Mouse (Mus musculus) liver, postnatal 0 days (tissue): ENCODE data around the gene Ccdc171. TPM values are rescaled to one million over a fixed set of nuclear protein-coding genes. Genes with fewer than 3 reads are reported as not detected.

Source experiments
- ATAC-seq: fragments of 200-750 bp; cut with Nextera tagmentation; 2 replicates; pipeline ENCODE4 v1.8.0; 2017; ENCODE audit warnings: mild to moderate bottlenecking, moderate library complexity
- DNase-seq: peaks from one replicate; pipeline ENCODE4 v3.0.0-alpha.2; 2016
- H3K27ac ChIP-seq: fragments of 300-500 bp; sonication (generic); 2 replicates; pipeline ENCODE4 v1.5.1; 2014; ENCODE audit warnings: antibody characterized with exemption, moderate library complexity, mild to moderate bottlenecking, low read depth
- H3K27me3 ChIP-seq: fragments of 300-500 bp; sonication (generic); 2 replicates; pipeline ENCODE4 v1.6.1; 2014; ENCODE audit warnings: low read length, control low read depth, mixed read lengths; ENCODE audit not compliant: insufficient read depth
- H3K36me3 ChIP-seq: fragments of 300-500 bp; sonication (generic); replicated peaks from 2 replicates; pipeline ENCODE4 v1.6.1; 2014; ENCODE audit warnings: mild to moderate bottlenecking, control low read depth, low read length, moderate library complexity, mixed read lengths; ENCODE audit not compliant: insufficient read depth
- H3K4me1 ChIP-seq: fragments of 300-500 bp; sonication (generic); 2 replicates; pipeline ENCODE4 v1.6.1; 2014; ENCODE audit warnings: antibody characterized with exemption, mild to moderate bottlenecking, control low read depth; ENCODE audit not compliant: insufficient read depth
- H3K4me2 ChIP-seq: fragments of 300-500 bp; sonication (generic); 2 replicates; pipeline ENCODE4 v1.6.1; 2014; ENCODE audit warnings: low read depth, mild to moderate bottlenecking, low read length, moderate library complexity, mixed read lengths
- H3K4me3 ChIP-seq: fragments of 300-500 bp; sonication (generic); 2 replicates; pipeline ENCODE4 v1.5.1; 2014; ENCODE audit warnings: low read depth, low read length
- H3K9ac ChIP-seq: fragments of 300-500 bp; sonication (generic); replicated peaks from 2 replicates; pipeline ENCODE4 v1.6.1; 2014; ENCODE audit warnings: mild to moderate bottlenecking, moderate library complexity
- H3K9me3 ChIP-seq: fragments of 300-500 bp; sonication (generic); 2 replicates; pipeline ENCODE4 v1.6.1; 2016; ENCODE audit warnings: mild to moderate bottlenecking, control low read depth, low read length, mixed read lengths
- CTCF ChIP-seq: sonication (generic); IDR thresholded peaks from 2 replicates; pipeline ENCODE4 v1.5.1; 2016; ENCODE audit warnings: antibody characterized with exemption, low read depth
- EP300 ChIP-seq: IDR thresholded peaks from 2 replicates; pipeline ENCODE4 v1.6.1; 2016; ENCODE audit warnings: antibody characterized with exemption, low read depth, mild to moderate bottlenecking
- WGBS: fragments of 180-500 bp; shearing (Covaris S2); extraction: QIAGEN DNeasy Blood & Tissue Kit; methylation state at CpG from one replicate; pipeline ENCODE4 v1.1.7; 2014; ENCODE audit not compliant: insufficient replicate concordance; 5-methylcytosine and 5-hydroxymethylcytosine counted together
- polyA plus RNA-seq: library from polyadenylated mRNA; unstranded; fragments of >200 nt; fragmentation: Nextera tagmentation; extraction: Ambion mirVana; gene quantifications from 2 replicates; pipeline ENCODE4 v1.2.1, GENCODE M21; 2015

Gene Ccdc171
- polyA plus RNA-seq, 1 experiment from 2014 or later = 0.60 TPM

DNA sequence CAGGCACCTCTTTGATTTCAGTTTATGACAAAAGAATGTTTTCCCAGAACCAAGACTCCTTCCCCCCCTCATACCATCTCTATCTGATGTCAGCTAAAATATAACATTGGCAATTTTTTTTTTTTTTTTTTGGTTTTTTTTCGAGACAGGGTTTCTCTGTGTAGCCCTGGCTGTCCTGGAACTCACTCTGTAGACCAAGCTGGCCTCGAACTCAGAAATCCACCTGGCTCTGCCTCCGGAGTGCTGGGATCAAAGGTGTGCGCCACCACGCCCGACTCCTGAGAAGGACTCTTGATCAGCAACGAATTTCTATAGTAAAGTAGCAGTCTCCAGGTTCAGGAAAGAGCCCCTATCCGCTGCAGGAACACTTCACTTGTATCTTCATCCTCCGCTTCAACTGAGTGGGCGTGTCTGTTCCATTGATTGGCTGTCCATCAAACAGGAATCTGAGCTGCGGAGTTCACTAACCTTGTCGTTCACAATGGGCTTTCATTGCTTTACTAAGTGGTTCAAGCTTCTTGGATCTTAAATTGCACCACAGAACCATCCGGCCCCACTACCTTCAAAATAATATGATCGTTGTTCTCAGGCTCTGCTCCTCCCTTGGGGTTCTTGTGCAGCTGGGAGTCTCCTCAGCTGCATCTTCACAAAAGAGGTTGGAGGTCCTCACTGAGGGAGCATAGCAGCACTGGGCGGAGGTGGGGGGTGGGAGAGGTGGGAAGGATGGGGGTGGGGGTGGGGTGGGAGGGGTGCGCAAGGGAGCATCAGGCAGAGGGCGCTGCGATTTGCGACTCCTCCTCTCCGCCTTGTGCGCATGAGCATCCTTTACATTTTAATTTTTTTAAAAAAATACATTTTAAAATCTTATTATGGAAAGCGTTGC, 24.9 kb upstream of the Ccdc171 start:
- DNase-seq (peak; percentile 28), ATAC-seq (no peak)
- WGBS = 18% methylated on average over 21 of the region's 22 CpGs
- H3K4me3 ChIP-seq = no peak overlapping the region
- no peak for TF ChIP-seq EP300
- TF ChIP-seq CTCF = no peak
- no peak overlapping the region for H3K9ac ChIP-seq
- H3K36me3 ChIP-seq = no peaks in the 10 kb centered on the region
- no peaks in the 10 kb centered on the region for H3K9me3 ChIP-seq
- no peak overlapping the region for H3K4me2 ChIP-seq
- no peaks in the 10 kb centered on the region for H3K4me1 ChIP-seq
- no peaks in the 10 kb centered on the region for H3K27me3 ChIP-seq
- H3K27ac ChIP-seq = no peak overlapping the region

DNA sequence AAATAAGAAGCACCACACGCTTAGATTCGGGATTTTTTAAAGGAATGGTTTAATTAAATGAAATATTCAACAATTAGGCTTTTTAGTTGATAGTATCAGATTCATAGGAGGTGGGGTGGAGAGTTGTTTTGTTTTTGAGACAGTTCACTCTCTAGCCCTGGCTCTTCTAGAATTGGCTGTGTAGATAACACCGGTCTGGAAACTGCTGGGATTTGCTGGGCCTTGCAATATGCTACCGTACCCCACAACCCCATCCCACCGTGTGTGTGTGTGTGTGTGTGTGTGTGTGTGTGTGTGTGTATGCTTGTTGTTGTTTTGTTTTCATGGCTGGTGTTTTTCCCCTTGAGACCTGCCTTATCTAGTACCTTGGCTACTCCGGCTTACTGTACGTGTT, 24.3 kb upstream of the Ccdc171 start:
- H3K4me3 ChIP-seq = no peak overlapping the region
- no peak for ATAC-seq
- no peak overlapping the region for H3K4me2 ChIP-seq
- H3K9ac ChIP-seq = no peak overlapping the region
- H3K36me3 ChIP-seq = no peaks in the 10 kb centered on the region
- WGBS = 51% methylated on average over 7 of the region's 7 CpGs
- TF ChIP-seq CTCF = no peak
- no peak for TF ChIP-seq EP300
- DNase-seq = no peak
- no peaks in the 10 kb centered on the region for H3K4me1 ChIP-seq
- no peaks in the 10 kb centered on the region for H3K27me3 ChIP-seq
- H3K27ac ChIP-seq = no peak overlapping the region
- H3K9me3 ChIP-seq = no peaks in the 10 kb centered on the region

DNA sequence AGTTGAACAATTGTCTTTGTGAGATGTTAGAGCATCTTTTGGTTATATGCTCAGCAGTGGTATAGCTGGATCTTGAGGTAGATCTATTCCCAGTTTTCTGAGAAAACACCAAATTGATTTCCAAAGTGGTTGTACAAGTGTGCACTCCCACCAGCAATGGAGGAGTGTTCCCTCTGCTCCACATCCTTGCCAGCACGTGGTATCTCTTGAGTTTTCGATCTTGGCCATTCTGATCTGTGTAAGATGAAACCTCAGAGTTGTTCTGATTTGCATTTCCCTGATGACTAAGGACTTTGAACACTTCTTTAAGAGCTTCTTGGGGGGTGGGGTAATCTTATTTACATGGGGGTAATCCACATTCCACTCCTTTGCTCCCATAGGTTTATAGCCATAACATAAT, 15.7 kb upstream of the Ccdc171 start:
- Histone ChIP-seq H3K27ac (no peak overlapping the region), H3K27me3 (no peaks in the 10 kb centered on the region), H3K4me1 (no peaks in the 10 kb centered on the region), H3K9ac (no peak overlapping the region), H3K4me2 (no peak overlapping the region), H3K36me3 (no peaks in the 10 kb centered on the region), H3K9me3 (no peaks in the 10 kb centered on the region), H3K4me3 (no peak overlapping the region)
- ATAC-seq (no peak), DNase-seq (no peak)
- 54% methylated on average over 2 of the region's 2 CpGs for WGBS
- TF ChIP-seq EP300 (no peak), CTCF (no peak)

DNA sequence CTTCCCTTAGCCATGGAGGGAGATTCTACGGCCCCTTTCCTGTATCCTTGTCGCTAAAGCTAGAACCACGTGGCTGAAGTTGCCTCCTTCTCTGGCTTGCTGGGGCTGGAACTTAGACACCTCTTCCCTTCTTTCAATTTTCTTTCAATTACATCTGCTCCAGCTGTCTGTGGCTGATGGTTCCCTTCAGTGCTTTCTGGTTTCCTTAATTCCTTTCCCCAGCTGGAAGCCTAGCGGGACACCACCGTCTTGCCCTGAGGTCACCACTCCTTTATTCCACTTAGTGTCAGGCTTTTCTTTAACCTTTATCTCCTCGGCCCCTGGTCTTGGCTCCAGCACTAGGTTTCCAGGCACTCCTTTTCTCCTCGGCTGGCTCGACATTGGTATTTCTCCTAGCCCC, 14.3 kb upstream of the Ccdc171 start:
- H3K9me3 ChIP-seq = no peaks in the 10 kb centered on the region
- no peak overlapping the region for H3K4me2 ChIP-seq
- ATAC-seq (no peak), DNase-seq (no peak)
- no peak overlapping the region for H3K4me3 ChIP-seq
- no peaks in the 10 kb centered on the region for H3K4me1 ChIP-seq
- WGBS = 72% methylated on average over 8 of the region's 8 CpGs
- H3K36me3 ChIP-seq = no peaks in the 10 kb centered on the region
- TF ChIP-seq EP300 (no peak), CTCF (no peak)
- no peak overlapping the region for H3K9ac ChIP-seq
- no peaks in the 10 kb centered on the region for H3K27me3 ChIP-seq
- no peak overlapping the region for H3K27ac ChIP-seq

DNA sequence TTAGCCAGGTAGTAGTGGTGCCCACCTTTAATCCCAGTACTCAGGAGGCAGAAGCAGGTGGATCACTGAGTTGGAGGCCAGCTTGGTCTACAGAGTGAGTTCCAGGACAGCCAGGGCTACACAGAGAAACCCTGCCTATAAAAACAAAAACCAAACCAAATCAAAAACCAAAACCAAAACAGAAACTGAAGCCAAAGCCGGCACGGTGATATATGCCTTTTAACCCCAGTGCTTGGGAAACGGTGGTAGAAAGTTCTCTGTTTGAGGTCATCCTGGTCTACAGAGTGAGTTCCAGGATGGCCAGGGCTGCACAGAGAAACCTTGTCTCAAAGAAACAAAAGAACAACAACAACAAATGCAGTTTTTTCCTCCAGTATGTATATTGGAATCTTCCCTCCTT, 13.1 kb upstream of the Ccdc171 start:
- Histone ChIP-seq H3K4me1 (no peaks in the 10 kb centered on the region), H3K27me3 (no peaks in the 10 kb centered on the region), H3K4me2 (no peak overlapping the region), H3K27ac (no peak overlapping the region), H3K36me3 (no peaks in the 10 kb centered on the region), H3K4me3 (no peak overlapping the region), H3K9ac (no peak overlapping the region), H3K9me3 (no peaks in the 10 kb centered on the region)
- ATAC-seq (no peak), DNase-seq (no peak)
- WGBS = 68% methylated on average over 3 of the region's 3 CpGs
- TF ChIP-seq CTCF (no peak), EP300 (no peak)

DNA sequence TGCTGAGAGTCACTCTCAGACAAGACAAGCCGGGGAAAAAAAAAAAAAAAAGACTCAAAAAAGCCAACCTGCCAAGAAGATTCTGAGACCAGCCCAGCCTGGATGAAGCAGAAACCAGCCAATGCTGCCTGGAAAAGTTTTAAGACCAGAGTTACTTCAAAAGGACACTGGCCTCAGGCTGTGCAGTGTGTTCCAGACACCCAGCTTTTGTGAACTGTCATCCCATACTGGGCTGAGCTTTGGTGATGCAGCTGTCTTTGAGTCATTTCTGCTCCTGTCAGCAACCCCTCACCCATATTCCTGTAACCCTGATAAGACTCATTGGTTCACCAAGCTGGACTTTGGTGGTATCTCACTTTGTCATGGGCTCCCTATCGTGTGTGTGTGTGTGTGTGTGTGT, 12.7 kb upstream of the Ccdc171 start:
- WGBS = 57% methylated on average over 2 of the region's 2 CpGs
- no peak for ATAC-seq
- Histone ChIP-seq H3K4me2 (no peak overlapping the region), H3K27me3 (no peaks in the 10 kb centered on the region), H3K36me3 (no peaks in the 10 kb centered on the region), H3K9ac (no peak overlapping the region), H3K27ac (no peak overlapping the region), H3K9me3 (no peaks in the 10 kb centered on the region), H3K4me3 (no peak overlapping the region), H3K4me1 (no peaks in the 10 kb centered on the region)
- no peak for TF ChIP-seq CTCF
- TF ChIP-seq EP300 = no peak
- DNase-seq = no peak

DNA sequence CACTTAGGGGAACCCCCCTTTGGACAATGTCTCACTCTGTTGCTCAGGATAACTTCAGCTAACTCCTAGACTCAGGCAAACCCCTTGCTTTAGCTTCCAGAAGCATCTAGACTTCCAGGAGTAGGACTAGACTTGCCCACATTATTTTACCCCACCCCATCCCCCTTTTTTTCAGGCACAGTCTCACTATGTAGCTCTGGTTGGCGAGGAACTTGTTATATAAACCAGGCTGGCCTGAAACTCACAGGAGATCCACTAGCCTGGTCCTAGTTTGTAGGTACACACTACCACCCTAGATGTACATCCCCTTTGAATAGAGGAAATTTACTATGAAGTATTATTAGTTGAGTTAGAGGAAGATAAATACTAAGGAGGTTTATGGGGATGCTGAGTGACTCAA, 11.2 kb upstream of the Ccdc171 start:
- Histone ChIP-seq H3K4me3 (no peak overlapping the region), H3K9me3 (no peaks in the 10 kb centered on the region), H3K4me1 (no peaks in the 10 kb centered on the region), H3K27ac (no peak overlapping the region), H3K9ac (no peak overlapping the region), H3K4me2 (no peak overlapping the region), H3K36me3 (no peaks in the 10 kb centered on the region), H3K27me3 (no peaks in the 10 kb centered on the region)
- no peak for DNase-seq
- no peak for ATAC-seq
- 64% methylated on average over 1 of the region's 1 CpGs for WGBS
- TF ChIP-seq CTCF = no peak
- no peak for TF ChIP-seq EP300
